Mouse (Mus musculus): ENCODE results near the gene Sh3pxd2a.

DNA sequence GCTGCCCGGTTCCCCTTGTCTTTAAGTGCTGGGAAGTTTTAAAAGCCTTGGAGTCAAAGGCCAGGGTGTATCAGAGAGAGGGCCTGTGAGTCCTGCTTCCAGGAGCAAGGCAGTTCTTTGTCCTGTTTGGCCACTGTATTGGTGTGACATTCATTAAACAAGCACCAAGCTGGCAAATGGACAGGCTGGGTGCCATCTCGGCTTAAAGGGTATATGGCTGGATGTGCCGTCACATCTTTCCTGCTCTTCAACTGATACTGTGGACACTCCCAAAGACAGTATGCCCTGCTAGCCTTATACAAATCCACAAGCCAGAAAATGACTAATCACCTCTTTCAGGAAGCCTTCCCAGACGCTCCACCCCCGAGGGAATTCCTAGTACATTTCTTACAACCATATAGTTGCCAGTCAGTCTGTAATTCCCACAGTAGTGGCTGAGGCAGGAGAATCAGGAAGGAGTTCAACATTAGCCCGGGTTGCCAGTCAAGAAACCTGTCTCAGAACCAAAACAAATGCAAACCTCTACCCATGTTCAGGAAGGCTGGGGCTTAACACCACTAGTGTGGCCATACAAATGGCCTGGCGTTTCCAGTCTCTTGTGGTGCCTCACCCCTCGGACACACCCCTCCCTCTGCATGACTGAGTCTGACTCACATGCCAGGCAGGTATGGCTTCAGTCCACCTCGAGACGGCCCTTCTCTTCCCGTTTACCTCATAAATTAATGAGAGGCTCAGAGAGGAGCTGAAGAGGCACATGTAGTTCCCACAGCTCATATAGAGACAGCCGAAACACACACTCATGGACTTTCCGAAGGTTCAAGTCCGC lies 148.9 kb downstream of the Sh3pxd2a start:
- TF ChIP-seq CTCF (conservative IDR thresholded peaks at IDR 0.05; ENCODE audit: insufficient read depth, insufficient read length, low read depth, low read length) (no peak), POLR2A (IDR thresholded peaks at IDR 0.05; ENCODE audit: low read depth, low read length) (no peak)
